Mouse (Mus musculus) heart, embryonic 12.5 days (tissue): ENCODE measurements around the gene Gm10340. TPM values are rescaled to one million over a fixed set of nuclear protein-coding genes. Genes with fewer than 3 reads are reported as not detected.
"Not testable (repeated sequence)": the region's sequence is repeated elsewhere in the genome, so short reads cannot be mapped to it uniquely, and the experiment has no call there.

Experiments used
- ATAC-seq: fragments of 200-750 bp; cut with Nextera tagmentation; 2 replicates; pipeline ENCODE4 v1.8.0; 2017; ENCODE audit warnings: moderate TSS enrichment, moderate library complexity; ENCODE audit not compliant: insufficient number of reproducible peaks, low FRiP score
- H3K27ac ChIP-seq: fragments of 300-500 bp; sonication (generic); 2 replicates; pipeline ENCODE4 v1.5.1; 2016; ENCODE audit warnings: mild to moderate bottlenecking, moderate library complexity; ENCODE audit not compliant: poor library complexity, severe bottlenecking
- H3K27me3 ChIP-seq: fragments of 300-500 bp; sonication (generic); replicated peaks from 2 replicates; pipeline ENCODE4 v1.6.1; 2016; ENCODE audit warnings: mild to moderate bottlenecking, moderate library complexity
- H3K36me3 ChIP-seq: fragments of 300-500 bp; sonication (generic); 2 replicates; pipeline ENCODE4 v1.6.1; 2016; ENCODE audit warnings: mild to moderate bottlenecking, moderate library complexity
- H3K4me1 ChIP-seq: fragments of 300-500 bp; sonication (generic); replicated peaks from 2 replicates; pipeline ENCODE4 v1.6.1; 2016; ENCODE audit warnings: mild to moderate bottlenecking
- H3K4me2 ChIP-seq: fragments of 300-500 bp; sonication (generic); 2 replicates; pipeline ENCODE4 v1.6.1; 2016; ENCODE audit warnings: mild to moderate bottlenecking, moderate library complexity
- H3K4me3 ChIP-seq: fragments of 300-500 bp; sonication (generic); 2 replicates; pipeline ENCODE4 v1.5.1; 2016; ENCODE audit warnings: mild to moderate bottlenecking
- H3K9ac ChIP-seq: fragments of 300-500 bp; sonication (generic); 2 replicates; pipeline ENCODE4 v1.6.1; 2016; ENCODE audit warnings: mild to moderate bottlenecking, moderate library complexity
- H3K9me3 ChIP-seq: fragments of 300-500 bp; sonication (generic); replicated peaks from 2 replicates; pipeline ENCODE4 v1.6.1; 2016; ENCODE audit warnings: mild to moderate bottlenecking, moderate library complexity
- WGBS: fragments of 180-500 bp; shearing (Covaris S2); methylation state at CpG from one replicate; pipeline ENCODE4 v1.1.7; 2016; 5-methylcytosine and 5-hydroxymethylcytosine counted together
- polyA plus RNA-seq: library from polyadenylated mRNA; unstranded; fragments of >200 nt; fragmentation: Nextera tagmentation; extraction: Ambion mirVana; gene quantifications from 2 replicates; pipeline ENCODE4 v1.2.1, GENCODE M21; 2016

Gm10340 gene
- 0.18 TPM in 1 of 2 replicates, not detected in the other for polyA plus RNA-seq

DNA sequence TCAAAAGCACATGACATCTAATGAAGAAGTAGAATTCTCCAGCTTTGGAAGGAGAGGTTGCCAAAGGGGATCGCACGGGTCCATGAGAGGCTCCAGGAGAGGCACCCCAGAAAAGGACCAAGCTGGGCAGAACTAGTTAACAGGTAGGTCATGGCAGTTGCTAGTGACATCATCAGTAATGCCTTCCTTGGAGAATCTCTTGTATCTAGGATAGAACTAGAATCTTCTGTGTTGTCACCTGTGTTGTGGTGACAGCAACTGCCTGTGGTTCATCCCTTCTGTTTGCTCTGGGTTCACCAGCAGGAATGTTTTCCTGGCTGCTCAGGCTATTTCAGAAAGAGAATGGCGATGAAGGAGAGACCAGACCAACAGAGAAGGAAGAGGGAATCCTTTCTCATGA lies at the start of gene Gm10340:
Gene Gm10340 (plus strand): TSS at position 301 of the 400 bp plus-strand sequence.
- not testable (repeated sequence) for H3K9ac ChIP-seq, H3K4me2 ChIP-seq, H3K27me3 ChIP-seq, H3K36me3 ChIP-seq, H3K4me3 ChIP-seq, H3K27ac ChIP-seq, H3K4me1 ChIP-seq, H3K9me3 ChIP-seq, ATAC-seq
- 76% methylated on average over 2 of the region's 3 CpGs for WGBS

- not testable (repeated sequence) for H3K36me3 ChIP-seq, H3K4me1 ChIP-seq, ATAC-seq, H3K27ac ChIP-seq, H3K4me2 ChIP-seq, H3K4me3 ChIP-seq, H3K9me3 ChIP-seq, H3K9ac ChIP-seq, H3K27me3 ChIP-seq
- WGBS: 80% methylated on average over 21 of the region's 25 CpGs
These were observed 17.7 kb upstream of the Gm10340 start for GRCm38 (mm10) chr14:3116051-3116450.

DNA sequence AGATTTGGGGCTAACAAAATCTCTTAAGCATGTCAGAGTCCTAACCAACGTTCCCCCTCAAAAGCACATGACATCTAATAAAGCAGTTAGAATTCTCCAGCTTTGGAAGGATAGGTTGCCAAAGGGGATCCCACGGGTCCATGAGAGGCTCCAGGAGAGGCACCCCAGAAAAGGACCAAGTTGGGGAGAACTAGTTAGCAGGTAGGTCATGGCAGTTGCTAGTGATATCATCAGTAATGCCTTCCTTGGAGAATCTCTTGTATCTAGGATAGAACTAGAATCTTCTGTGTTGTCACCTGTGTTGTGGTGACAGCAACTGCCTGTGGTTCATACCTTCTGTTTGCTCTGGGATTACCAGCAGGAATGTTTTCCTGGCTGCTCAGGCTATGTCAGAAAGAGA lies 54.2 kb downstream of the Gm10340 start, which contains the start of gene Gm5795:
Gene Gm5795 (plus strand): TSS at position 301 of the 400 bp plus-strand sequence.
- H3K27me3 ChIP-seq, ATAC-seq, H3K9ac ChIP-seq, H3K36me3 ChIP-seq, H3K4me3 ChIP-seq, H3K27ac ChIP-seq, H3K9me3 ChIP-seq, H3K4me1 ChIP-seq, H3K4me2 ChIP-seq: not testable (repeated sequence)
- WGBS: no CpG with 5 or more reads among the region's 2 CpGs

Other genes with a start within 250 kb of the Gm10340 start
- not detected in 2 replicates for gene Gm2888, start 104.0 kb upstream of the Gm10340 start, polyA plus RNA-seq
- 4.9 and 5.3 TPM in 2 replicates for gene Gm2897, start 84.7 kb upstream of the Gm10340 start, polyA plus RNA-seq
- gene Gm5795, start 54.3 kb downstream of the Gm10340 start, polyA plus RNA-seq: 0.19 TPM in 1 of 2 replicates, not detected in the other
- gene D830030K20Rik, start 74.5 kb downstream of the Gm10340 start, polyA plus RNA-seq: 37.9 and 41.8 TPM in 2 replicates
- gene Gm2956, start 198.6 kb downstream of the Gm10340 start, polyA plus RNA-seq: 1.5 and 2.0 TPM in 2 replicates